Mouse (Mus musculus): Measurements from ENCODE around the gene Alb.

GRCm38 (mm10) chr5:90490518-90490917, 29.8 kb downstream of the Alb start, which contains the start of gene Afp:
- TF ChIP-seq CTCF (IDR thresholded peaks at IDR 0.05; ENCODE audit: low read depth) (no peak), EP300 (optimal IDR thresholded peaks at IDR 0.05) (no peak)

All from stomach, postnatal 0 days (tissue).